In the genomic region with DNA sequence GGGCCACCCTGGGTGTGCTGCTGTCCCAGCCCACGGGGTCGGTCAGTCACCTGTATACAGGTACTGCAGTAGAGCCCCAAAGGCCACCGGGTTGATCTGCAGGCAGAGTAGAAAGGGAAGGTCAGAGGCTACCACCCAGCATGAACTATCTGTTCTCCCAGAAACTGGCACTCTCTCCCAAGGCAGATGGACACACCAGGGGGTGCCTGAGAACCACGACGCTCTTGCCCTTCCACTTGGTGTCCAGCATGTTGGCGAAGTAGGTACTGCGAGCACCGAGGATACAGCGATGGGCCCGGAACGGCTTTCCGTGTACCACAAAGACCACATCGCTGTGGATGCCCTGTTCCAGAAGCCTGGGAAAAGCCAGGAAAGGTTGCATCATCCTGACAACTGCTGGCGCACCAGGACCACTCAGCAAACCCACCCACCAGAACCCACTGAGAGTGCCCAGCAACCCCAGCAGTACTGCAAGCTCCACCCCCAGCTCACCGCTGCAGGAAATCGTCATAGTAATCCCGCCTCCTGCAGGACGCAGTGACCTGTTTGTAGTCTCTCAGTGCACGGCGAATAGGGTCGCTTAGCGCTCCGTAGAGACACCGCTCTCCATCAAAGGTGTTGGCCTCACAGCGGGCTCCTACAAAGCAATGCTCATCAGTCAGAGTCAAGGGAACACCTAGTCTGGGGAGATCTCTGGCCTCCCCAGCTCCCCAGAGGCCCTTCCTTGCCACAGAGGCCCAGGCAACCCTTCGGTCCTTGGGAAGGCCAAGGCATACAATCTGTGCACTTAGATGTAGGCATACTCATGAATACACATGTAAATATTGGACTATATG, we compare ENCODE assay signal across 17 mouse cellular contexts. TPM values are rescaled to one million over a fixed set of nuclear protein-coding genes. Genes with fewer than 3 reads are reported as not detected.
A peak's percentile ranks its signal among the peaks of the same experiment; 100 is the strongest.
DNase-seq lines count a peak whose midpoint lies in the region; ATAC-seq and TF ChIP-seq lines count a peak whose summit lies in the region.
"Had no signal": no experiment of that assay in that cellular context is flagged by ENCODE, and none has a peak within 500 bp of the region (broad histone marks: within the 10 kb centered on the region; RNA-seq: fewer than 3 reads in every experiment).

No protein-coding gene starts in this region.

- H3K9me3 ChIP-seq in liver, embryonic 13.5 days (replicated peaks) = no peaks in the 10 kb centered on the region
- no peaks in the 10 kb centered on the region for H3K9me3 ChIP-seq in liver, embryonic 11.5 days (ENCODE audit: control insufficient read depth, low read length)
- H3K9me3 ChIP-seq in liver, embryonic 16.5 days (replicated peaks; ENCODE audit: control insufficient read depth, low read length) = no peaks in the 10 kb centered on the region
- H3K9me3 ChIP-seq: embryonic facial prominence, embryonic 10.5 days; forebrain, embryonic 15.5 days; limb, embryonic 10.5 days; midbrain, embryonic 15.5 days had no signal

- H3K27me3 ChIP-seq in liver, embryonic 13.5 days = no peaks in the 10 kb centered on the region
- H3K27me3 ChIP-seq in liver, embryonic 11.5 days (replicated peaks; ENCODE audit: control insufficient read depth, insufficient read depth, low read length) = no peaks in the 10 kb centered on the region
- no peaks in the 10 kb centered on the region for H3K27me3 ChIP-seq in cerebellum, adult 2 months (ENCODE audit: control insufficient read depth, insufficient read depth, low read length)
- H3K27me3 ChIP-seq in liver, embryonic 16.5 days (ENCODE audit: control insufficient read depth, insufficient read depth, low read depth, low read length) = no peaks in the 10 kb centered on the region
- H3K27me3 ChIP-seq: forebrain, embryonic 15.5 days; midbrain, embryonic 15.5 days had no signal

- no peak for ATAC-seq in liver, embryonic 13.5 days (ENCODE audit: low read depth)
- no peak for ATAC-seq in liver, embryonic 11.5 days (replicated peaks; ENCODE audit: low FRiP score)
- no peak for ATAC-seq in liver, embryonic 16.5 days (ENCODE audit: low read depth)
- ATAC-seq: forebrain, embryonic 15.5 days; midbrain, embryonic 15.5 days had no signal

- H3K4me3 ChIP-seq in liver, embryonic 13.5 days (replicated peaks) = peak overlapping the region; percentile 93; the same call in 1 of the 2 replicates
- no peak overlapping the region for H3K4me3 ChIP-seq in liver, embryonic 11.5 days (ENCODE audit: low read depth, low read length)
- H3K4me3 ChIP-seq in cerebellum, adult 2 months (replicated peaks; ENCODE audit: insufficient read depth, low read depth, low read length) = peak overlapping the region; percentile 4
- H3K4me3 ChIP-seq in liver, embryonic 16.5 days (ENCODE audit: low read depth, low read length) = no peak overlapping the region
- H3K4me3 ChIP-seq: embryonic facial prominence, embryonic 10.5 days; forebrain, embryonic 15.5 days; limb, embryonic 10.5 days; midbrain, embryonic 15.5 days had no signal

- H3K4me2 ChIP-seq in liver, embryonic 13.5 days = peak overlapping the region; percentile 100
- H3K4me2 ChIP-seq in liver, embryonic 11.5 days = no peak overlapping the region
- H3K4me2 ChIP-seq in liver, embryonic 16.5 days (ENCODE audit: low read depth, low read length) = 0 out of 2 replicates have a peak overlapping the region, but pooled peaks have one; percentile 99
- H3K4me2 ChIP-seq: forebrain, embryonic 15.5 days had no signal

- peak overlapping the region; percentile 94; the same call in 1 of the 2 replicates for H3K27ac ChIP-seq in liver, embryonic 13.5 days
- H3K27ac ChIP-seq in liver, embryonic 11.5 days (ENCODE audit: low read depth, low read length) = no peak overlapping the region
- H3K27ac ChIP-seq in cerebellum, adult 2 months (ENCODE audit: insufficient read depth, low read length) = peak overlapping the region; percentile 20; the same call in 1 of the 2 replicates
- H3K27ac ChIP-seq in liver, embryonic 16.5 days (ENCODE audit: low read length) = no peak overlapping the region; the same call in 1 of the 2 replicates
- H3K27ac ChIP-seq: embryonic facial prominence, embryonic 10.5 days; forebrain, embryonic 15.5 days; kidney, postnatal 0 days; limb, embryonic 10.5 days; macrophage; midbrain, embryonic 15.5 days had no signal

- peak; percentile 63 to 69 for DNase-seq in cerebellum, adult 18-20 months
- no peak for DNase-seq in cerebellum, adult 8-10 months
- no peak for DNase-seq in liver, embryonic 13.5 days
- DNase-seq in liver, embryonic 11.5 days (ENCODE audit: low spot score) = no peak
- DNase-seq in cerebellum, adult 2 months = peak; percentile 75 to 76
- no peak for DNase-seq in MN1 (ENCODE audit: low spot score)
- no peak for DNase-seq in spleen, postnatal 14 days (ENCODE audit: low spot score in 2 of 2)
- DNase-seq: heart, adult 18-20 months; layer of hippocampus, postnatal 36 days; lung, adult 2 months had no signal

- peaks cover 57% of the 10 kb centered on the region for H3K36me3 ChIP-seq in liver, embryonic 13.5 days
- peaks cover 5% of the 10 kb centered on the region for H3K36me3 ChIP-seq in liver, embryonic 11.5 days (ENCODE audit: control insufficient read depth, insufficient read depth, low read length)
- H3K36me3 ChIP-seq in liver, embryonic 16.5 days (ENCODE audit: control insufficient read depth, insufficient read depth) = peaks cover 39% of the 10 kb centered on the region

- WGBS in liver, embryonic 13.5 days (ENCODE audit: insufficient replicate concordance) = 86% methylated on average over 26 of the region's 26 CpGs
- 82% methylated on average over 26 of the region's 26 CpGs for WGBS in liver, embryonic 11.5 days
- 34% methylated on average over 26 of the region's 26 CpGs for WGBS in cerebellum, adult 2 months
- WGBS in liver, embryonic 16.5 days (ENCODE audit: insufficient replicate concordance) = 87% methylated on average over 26 of the region's 26 CpGs

- H3K9ac ChIP-seq in liver, embryonic 13.5 days = 0 out of 2 replicates have a peak overlapping the region, but pooled peaks have one; percentile 10
- H3K9ac ChIP-seq in liver, embryonic 11.5 days (ENCODE audit: low read depth, low read length) = no peak overlapping the region
- no peak overlapping the region for H3K9ac ChIP-seq in liver, embryonic 16.5 days (ENCODE audit: low read depth, low read length)
- H3K9ac ChIP-seq: forebrain, embryonic 15.5 days; midbrain, embryonic 15.5 days had no signal

- no peak for TF ChIP-seq CTCF in cerebellum, adult 2 months (IDR thresholded peaks at IDR 0.05; ENCODE audit: borderline replicate concordance, insufficient read depth, low read depth, low read length)

- H3K4me1 ChIP-seq in liver, embryonic 13.5 days (replicated peaks) = peaks cover 66% of the 10 kb centered on the region
- H3K4me1 ChIP-seq in liver, embryonic 11.5 days (replicated peaks; ENCODE audit: control insufficient read depth, insufficient read depth, low read length) = peaks cover 18% of the 10 kb centered on the region
- H3K4me1 ChIP-seq in cerebellum, adult 2 months (ENCODE audit: control insufficient read depth, insufficient read depth, low read length) = peaks cover 53% of the 10 kb centered on the region
- H3K4me1 ChIP-seq in liver, embryonic 16.5 days (ENCODE audit: control insufficient read depth, low read depth, low read length) = peaks cover 47% of the 10 kb centered on the region

- TF ChIP-seq POLR2A in cerebellum, adult 2 months (IDR thresholded peaks at IDR 0.05; ENCODE audit: borderline replicate concordance, insufficient read depth, low read length) = no peak

RNA-seq across cellular contexts. Expression of a gene that starts 2.4 kb away (rescaled TPM):
- polyA plus RNA-seq in liver, embryonic 13.5 days (2015; fragmentation: Nextera tagmentation; extraction: Ambion mirVana) = 45.5 and 46.5 TPM in 2 replicates
- 24.9 and 26.7 TPM in 2 replicates for polyA plus RNA-seq in liver, embryonic 11.5 days (2014; fragmentation: Nextera tagmentation; extraction: Ambion mirVana)
- polyA plus RNA-seq in cerebellum, adult 2 months (2012; rRNA removed) = 116 TPM in 2 replicates
- polyA plus RNA-seq in liver, embryonic 16.5 days (2015; fragmentation: Nextera tagmentation; extraction: Ambion mirVana) = 61.0 and 65.2 TPM in 2 replicates

RNA-seq across cellular contexts. Expression of a gene that starts 35.5 kb away (rescaled TPM):
- polyA plus RNA-seq in liver, embryonic 13.5 days (2015; fragmentation: Nextera tagmentation; extraction: Ambion mirVana) = 2.3 and 2.9 TPM in 2 replicates
- polyA plus RNA-seq in liver, embryonic 11.5 days (2014; fragmentation: Nextera tagmentation; extraction: Ambion mirVana) = 9.1 and 10.7 TPM in 2 replicates
- 538 and 541 TPM in 2 replicates for polyA plus RNA-seq in cerebellum, adult 2 months (2012; rRNA removed)
- polyA plus RNA-seq in liver, embryonic 16.5 days (2015; fragmentation: Nextera tagmentation; extraction: Ambion mirVana) = 0.51 and 1.6 TPM in 2 replicates

RNA-seq across cellular contexts. Expression of a gene that starts 59.2 kb away (rescaled TPM):
- 186 and 202 TPM in 2 replicates for polyA plus RNA-seq in liver, embryonic 13.5 days (2015; fragmentation: Nextera tagmentation; extraction: Ambion mirVana)
- 254 and 284 TPM in 2 replicates for polyA plus RNA-seq in liver, embryonic 11.5 days (2014; fragmentation: Nextera tagmentation; extraction: Ambion mirVana)
- polyA plus RNA-seq in cerebellum, adult 2 months (2012; rRNA removed) = 7.5 and 9.8 TPM in 2 replicates
- polyA plus RNA-seq in liver, embryonic 16.5 days (2015; fragmentation: Nextera tagmentation; extraction: Ambion mirVana) = 128 and 136 TPM in 2 replicates

Comparison
In these comparisons a context has a peak if more than half of its experiments do, and no peak if none do; other contexts are left out.
1. DNase-seq: peak in cerebellum, adult 18-20 months (2 of 2) and cerebellum, adult 2 months (2 of 2); none in cerebellum, adult 8-10 months (single experiment), liver, embryonic 13.5 days (single experiment), liver, embryonic 11.5 days (single experiment), MN1 (single experiment) and spleen, postnatal 14 days (0 of 2).
2. H3K27ac ChIP-seq: peak in liver, embryonic 13.5 days (single experiment) and cerebellum, adult 2 months (single experiment); none in liver, embryonic 11.5 days (single experiment) and liver, embryonic 16.5 days (single experiment).
3. H3K4me3 ChIP-seq: peak in liver, embryonic 13.5 days (single experiment) and cerebellum, adult 2 months (single experiment); none in liver, embryonic 11.5 days (single experiment) and liver, embryonic 16.5 days (single experiment).
4. RNA of a gene that starts 35.5 kb away (polyA plus RNA-seq): 538 to 541 TPM in cerebellum, adult 2 months; 9.1 to 10.7 TPM in liver, embryonic 11.5 days, 2.3 to 2.9 TPM in liver, embryonic 13.5 days and 0.51 to 1.6 TPM in liver, embryonic 16.5 days; every median in the first group is over 10 times any median in the second.
5. RNA of a gene that starts 59.2 kb away (polyA plus RNA-seq): 254 to 284 TPM in liver, embryonic 11.5 days, 186 to 202 TPM in liver, embryonic 13.5 days and 128 to 136 TPM in liver, embryonic 16.5 days; 7.5 to 9.8 TPM in cerebellum, adult 2 months; every median in the first group is over 10 times any median in the second.